Mouse (Mus musculus) heart, embryonic 16.5 days (tissue): ENCODE measurements at regions not wholly inside any gene's neighbourhood (a gene's known extent, or its start where the extent isn't known, plus 50 kb on each side); places are given as distances from the start of the nearest gene placed in this dataset.
A peak's percentile ranks its signal among the peaks of the same experiment; 100 is the strongest.

ENCODE experiments used
- ATAC-seq: fragments of 200-750 bp; cut with Nextera tagmentation; replicated peaks from 2 replicates; pipeline ENCODE4 v1.8.0; 2017; ENCODE audit warnings: moderate number of reproducible peaks; ENCODE audit not compliant: insufficient read depth, low FRiP score; ENCODE audit errors: extremely low read depth
- H3K27ac ChIP-seq: fragments of 300-500 bp; sonication (generic); 2 replicates; pipeline ENCODE4 v1.5.1; 2014; ENCODE audit warnings: mild to moderate bottlenecking, low read length, control low read depth, moderate library complexity
- H3K27me3 ChIP-seq: fragments of 300-500 bp; sonication (generic); 2 replicates; pipeline ENCODE4 v1.6.1; 2014; ENCODE audit warnings: low read length, mixed read lengths; ENCODE audit not compliant: control insufficient read depth, insufficient read depth
- H3K36me3 ChIP-seq: fragments of 300-500 bp; sonication (generic); 2 replicates; pipeline ENCODE4 v1.6.1; 2014; ENCODE audit not compliant: control insufficient read depth, insufficient read depth
- H3K4me1 ChIP-seq: fragments of 300-500 bp; sonication (generic); 2 replicates; pipeline ENCODE4 v1.6.1; 2014; ENCODE audit warnings: low read length, mixed read lengths; ENCODE audit not compliant: control insufficient read depth, insufficient read depth
- H3K4me2 ChIP-seq: fragments of 300-500 bp; sonication (generic); 2 replicates; pipeline ENCODE4 v1.6.1; 2014; ENCODE audit warnings: low read depth, mild to moderate bottlenecking, control low read depth, low read length
- H3K4me3 ChIP-seq: fragments of 300-500 bp; sonication (generic); 2 replicates; pipeline ENCODE4 v1.5.1; 2014; ENCODE audit warnings: mild to moderate bottlenecking, control low read depth, low read length
- H3K9ac ChIP-seq: fragments of 300-500 bp; sonication (generic); 2 replicates; pipeline ENCODE4 v1.6.1; 2014; ENCODE audit warnings: low read length, control low read depth
- H3K9me3 ChIP-seq: fragments of 300-500 bp; sonication (generic); replicated peaks from 2 replicates; pipeline ENCODE4 v1.6.1; 2016; ENCODE audit warnings: low read length; ENCODE audit not compliant: control insufficient read depth
- WGBS: fragments of 180-500 bp; shearing (Covaris S2); extraction: QIAGEN DNeasy Blood & Tissue Kit; methylation state at CpG from one replicate; pipeline ENCODE4 v1.1.7; 2014; 5-methylcytosine and 5-hydroxymethylcytosine counted together

- peak; percentile 68 for ATAC-seq
- Histone ChIP-seq H3K27me3 (no peaks in the 10 kb centered on the region), H3K27ac (peak overlapping the region; percentile 10), H3K36me3 (no peaks in the 10 kb centered on the region), H3K9ac (no peak overlapping the region), H3K4me2 (peak overlapping the region; percentile 40; the same call in 1 of the 2 replicates), H3K9me3 (no peaks in the 10 kb centered on the region), H3K4me1 (peaks cover 13% of the 10 kb centered on the region; the same call in 1 of the 2 replicates), H3K4me3 (no peak overlapping the region)
- 32% methylated on average over 8 of the region's 8 CpGs for WGBS
Measured at GRCm38 (mm10) chr4:32179707-32180241, 58.8 kb upstream of the Bach2 start.

DNA sequence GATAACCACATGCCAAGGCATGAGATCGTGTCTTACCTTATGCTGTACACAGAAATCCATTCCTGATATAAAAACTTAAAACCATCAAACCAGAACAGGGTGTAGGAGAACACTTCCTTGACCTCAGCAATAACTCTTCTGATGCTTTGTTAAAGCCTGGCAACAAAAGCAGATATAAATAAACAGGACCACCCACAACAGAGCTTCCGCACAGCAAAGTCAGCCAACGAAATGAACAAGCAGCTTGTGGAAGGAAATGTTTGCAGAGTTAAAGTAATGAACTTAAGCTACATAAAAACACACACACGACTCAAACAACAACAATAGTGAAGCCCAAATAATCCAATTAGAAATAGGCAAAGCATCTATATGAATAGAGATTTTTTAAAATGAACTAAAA lies 54.8 kb upstream of the Bach2 start:
- Histone ChIP-seq H3K9ac (no peak overlapping the region), H3K4me2 (no peak overlapping the region), H3K4me3 (no peak overlapping the region), H3K27me3 (no peaks in the 10 kb centered on the region), H3K9me3 (no peaks in the 10 kb centered on the region), H3K4me1 (peaks cover 7% of the 10 kb centered on the region), H3K27ac (no peak overlapping the region), H3K36me3 (no peaks in the 10 kb centered on the region)
- 71% methylated on average over 4 of the region's 4 CpGs for WGBS
- ATAC-seq = no peak

- Histone ChIP-seq H3K4me3 (no peak overlapping the region), H3K9ac (no peak overlapping the region), H3K4me1 (no peaks in the 10 kb centered on the region; the same call in 1 of the 2 replicates), H3K36me3 (no peaks in the 10 kb centered on the region), H3K9me3 (no peaks in the 10 kb centered on the region), H3K27me3 (no peaks in the 10 kb centered on the region), H3K4me2 (no peak overlapping the region), H3K27ac (no peak overlapping the region)
- ATAC-seq = no peak
- 65% methylated on average over 10 of the region's 10 CpGs for WGBS
Measured at GRCm38 (mm10) chr4:32185986-32186385, 52.6 kb upstream of the Bach2 start.

DNA sequence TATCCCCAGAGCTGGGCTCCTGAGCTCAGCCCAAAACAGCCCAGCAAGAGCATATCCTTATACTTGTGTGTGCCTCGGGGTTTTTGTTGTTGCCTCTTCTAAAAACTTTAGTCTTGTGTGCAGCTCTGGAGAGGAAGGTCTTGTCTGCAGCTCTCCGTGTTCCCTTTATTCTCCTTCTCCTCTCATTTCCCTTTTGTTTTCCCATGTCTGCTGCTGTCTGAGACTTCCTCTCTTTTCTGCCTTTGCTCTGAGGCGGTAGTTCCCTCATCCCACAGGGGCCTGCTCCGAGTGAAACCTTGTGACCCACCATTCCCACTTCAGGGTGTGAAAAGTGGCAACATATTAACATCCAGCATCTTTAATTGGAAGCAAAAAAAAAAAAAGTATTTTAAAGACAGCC lies 51.5 kb upstream of the Bach2 start:
- Histone ChIP-seq H3K4me2 (no peak overlapping the region), H3K9me3 (no peaks in the 10 kb centered on the region), H3K4me3 (no peak overlapping the region), H3K27ac (no peak overlapping the region), H3K4me1 (no peaks in the 10 kb centered on the region; the same call in 1 of the 2 replicates), H3K36me3 (no peaks in the 10 kb centered on the region), H3K9ac (no peak overlapping the region), H3K27me3 (no peaks in the 10 kb centered on the region)
- WGBS = 60% methylated on average over 4 of the region's 4 CpGs
- ATAC-seq = no peak

GRCm38 (mm10) chr4:32188076-32188475 lies 50.5 kb upstream of the Bach2 start:
- H3K27me3 ChIP-seq = no peaks in the 10 kb centered on the region
- no peak overlapping the region for H3K27ac ChIP-seq
- H3K36me3 ChIP-seq = no peaks in the 10 kb centered on the region
- H3K9me3 ChIP-seq = no peaks in the 10 kb centered on the region
- ATAC-seq = no peak
- H3K4me2 ChIP-seq = no peak overlapping the region
- no peak overlapping the region for H3K4me3 ChIP-seq
- no peak overlapping the region for H3K9ac ChIP-seq
- WGBS = 81% methylated on average over 1 of the region's 1 CpGs
- H3K4me1 ChIP-seq = no peaks in the 10 kb centered on the region; the same call in 1 of the 2 replicates

DNA sequence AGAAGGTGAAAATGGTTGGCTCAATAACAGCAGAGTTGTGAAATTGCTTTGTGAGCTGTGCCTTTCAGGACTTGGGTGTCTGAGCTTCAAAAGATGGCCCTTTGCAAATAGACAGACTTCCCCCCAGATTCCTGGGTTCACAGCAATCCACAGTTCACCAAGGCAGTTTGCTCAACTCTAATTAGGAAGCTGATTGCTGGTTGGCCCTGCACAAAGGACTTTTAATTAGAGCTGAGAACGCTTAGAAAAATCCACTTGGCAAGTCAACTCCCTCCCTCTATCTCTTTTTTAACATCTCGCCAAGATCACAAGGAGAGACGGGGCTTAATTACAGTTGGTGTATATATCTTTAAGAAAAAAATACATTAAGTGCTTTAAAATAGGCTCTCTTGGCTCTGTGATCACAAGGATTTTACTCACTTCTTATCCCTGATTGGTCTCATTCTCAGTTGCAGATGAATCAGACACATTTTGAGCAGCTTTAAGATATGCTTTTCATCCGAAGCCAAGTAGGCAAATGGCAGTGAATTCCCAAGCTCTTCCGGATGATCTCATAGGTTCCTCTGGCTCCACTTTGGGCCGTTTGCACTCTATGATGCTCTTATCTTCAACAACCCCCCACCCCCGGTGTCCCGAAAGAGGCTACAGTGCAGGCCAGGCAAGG lies 49.7 kb upstream of the Bach2 start:
- Histone ChIP-seq H3K27ac (no peak overlapping the region), H3K36me3 (no peaks in the 10 kb centered on the region), H3K4me1 (no peaks in the 10 kb centered on the region; the same call in 1 of the 2 replicates), H3K9me3 (no peaks in the 10 kb centered on the region), H3K27me3 (no peaks in the 10 kb centered on the region), H3K9ac (no peak overlapping the region), H3K4me3 (no peak overlapping the region), H3K4me2 (no peak overlapping the region)
- no peak for ATAC-seq
- 48% methylated on average over 8 of the region's 8 CpGs for WGBS
